Mouse (Mus musculus): ENCODE data around the gene Zfp64. TPM values are rescaled to one million over a fixed set of nuclear protein-coding genes. Genes with fewer than 3 reads are reported as not detected.
A peak's percentile ranks its signal among the peaks of the same experiment; 100 is the strongest.

Gene Zfp64
- total RNA-seq, 2 experiments from 2014 or later: 22.5 to 35.5 TPM

GRCm38 (mm10) chr2:168904846-168905245 lies 50.5 kb downstream of the Zfp64 start:
- ATAC-seq (replicated peaks; ENCODE audit: low FRiP score, low TSS enrichment, poor library complexity, severe bottlenecking): no peak

GRCm38 (mm10) chr2:168904188-168904587 lies 51.2 kb downstream of the Zfp64 start:
- peak; percentile 91 for ATAC-seq (replicated peaks; ENCODE audit: low FRiP score, low TSS enrichment, poor library complexity, severe bottlenecking)

GRCm38 (mm10) chr2:168902634-168903033 lies 52.8 kb downstream of the Zfp64 start:
- peak; percentile 45; the same call in 1 of the 2 replicates for ATAC-seq (replicated peaks; ENCODE audit: low FRiP score, low TSS enrichment, poor library complexity, severe bottlenecking)

- ATAC-seq (replicated peaks; ENCODE audit: low FRiP score, low TSS enrichment, poor library complexity, severe bottlenecking): no peak
Observed at GRCm38 (mm10) chr2:168897906-168898305, 57.5 kb downstream of the Zfp64 start.

GRCm38 (mm10) chr2:168895531-168895930 lies 59.9 kb downstream of the Zfp64 start:
- no peak for ATAC-seq (replicated peaks; ENCODE audit: low FRiP score, low TSS enrichment, poor library complexity, severe bottlenecking)

GRCm38 (mm10) chr2:168894738-168895137 lies 60.6 kb downstream of the Zfp64 start:
- ATAC-seq (replicated peaks; ENCODE audit: low FRiP score, low TSS enrichment, poor library complexity, severe bottlenecking): no peak

GRCm38 (mm10) chr2:168892057-168892456 lies 63.3 kb downstream of the Zfp64 start:
- no peak for ATAC-seq (replicated peaks; ENCODE audit: low FRiP score, low TSS enrichment, poor library complexity, severe bottlenecking)

GRCm38 (mm10) chr2:168884641-168885040 lies 70.7 kb downstream of the Zfp64 start:
- no peak for ATAC-seq (replicated peaks; ENCODE audit: low FRiP score, low TSS enrichment, poor library complexity, severe bottlenecking)

GRCm38 (mm10) chr2:168882997-168883396 lies 72.4 kb downstream of the Zfp64 start:
- no peak for ATAC-seq (replicated peaks; ENCODE audit: low FRiP score, low TSS enrichment, poor library complexity, severe bottlenecking)

GRCm38 (mm10) chr2:168881927-168882326 lies 73.5 kb downstream of the Zfp64 start:
- peak; percentile 63 for ATAC-seq (replicated peaks; ENCODE audit: low FRiP score, low TSS enrichment, poor library complexity, severe bottlenecking)

GRCm38 (mm10) chr2:168879573-168879972 lies 75.8 kb downstream of the Zfp64 start:
- ATAC-seq (replicated peaks; ENCODE audit: low FRiP score, low TSS enrichment, poor library complexity, severe bottlenecking): no peak

GRCm38 (mm10) chr2:168878708-168879107 lies 76.7 kb downstream of the Zfp64 start:
- ATAC-seq (replicated peaks; ENCODE audit: low FRiP score, low TSS enrichment, poor library complexity, severe bottlenecking): no peak

GRCm38 (mm10) chr2:168878158-168878557 lies 77.2 kb downstream of the Zfp64 start:
- ATAC-seq (replicated peaks; ENCODE audit: low FRiP score, low TSS enrichment, poor library complexity, severe bottlenecking): no peak

- ATAC-seq (replicated peaks; ENCODE audit: low FRiP score, low TSS enrichment, poor library complexity, severe bottlenecking): no peak
Observed at GRCm38 (mm10) chr2:168876631-168877030, 78.8 kb downstream of the Zfp64 start.

- no peak for ATAC-seq (replicated peaks; ENCODE audit: low FRiP score, low TSS enrichment, poor library complexity, severe bottlenecking)
Observed at GRCm38 (mm10) chr2:168874498-168874897, 80.9 kb downstream of the Zfp64 start.

GRCm38 (mm10) chr2:168871767-168872511 lies 83.4 kb downstream of the Zfp64 start:
- no peak for ATAC-seq (replicated peaks; ENCODE audit: low FRiP score, low TSS enrichment, poor library complexity, severe bottlenecking)

- ATAC-seq (replicated peaks; ENCODE audit: low FRiP score, low TSS enrichment, poor library complexity, severe bottlenecking): peak; percentile 51; the same call in 1 of the 2 replicates
Observed at GRCm38 (mm10) chr2:168870480-168870879, 84.9 kb downstream of the Zfp64 start.

GRCm38 (mm10) chr2:168866942-168867341 lies 88.4 kb downstream of the Zfp64 start:
- ATAC-seq (replicated peaks; ENCODE audit: low FRiP score, low TSS enrichment, poor library complexity, severe bottlenecking): no peak

- no peak for ATAC-seq (replicated peaks; ENCODE audit: low FRiP score, low TSS enrichment, poor library complexity, severe bottlenecking)
Observed at GRCm38 (mm10) chr2:168866436-168866835, 89.0 kb downstream of the Zfp64 start.

GRCm38 (mm10) chr2:168864905-168865304 lies 90.5 kb downstream of the Zfp64 start:
- ATAC-seq (replicated peaks; ENCODE audit: low FRiP score, low TSS enrichment, poor library complexity, severe bottlenecking): no peak

- no peak for ATAC-seq (replicated peaks; ENCODE audit: low FRiP score, low TSS enrichment, poor library complexity, severe bottlenecking)
Observed at GRCm38 (mm10) chr2:168862694-168863093, 92.7 kb downstream of the Zfp64 start.
